Mouse (Mus musculus) limb, embryonic 13.5 days (tissue): ENCODE results near the gene Lin7b. TPM values are rescaled to one million over a fixed set of nuclear protein-coding genes. Genes with fewer than 3 reads are reported as not detected.

Source experiments
- ATAC-seq: fragments of 200-750 bp; cut with Nextera tagmentation; 2 replicates; pipeline ENCODE4 v1.8.0; 2017; ENCODE audit warnings: low read depth, moderate number of reproducible peaks, moderate TSS enrichment; ENCODE audit not compliant: low FRiP score
- H3K27ac ChIP-seq: fragments of 300-500 bp; sonication (generic); 2 replicates; pipeline ENCODE4 v1.5.1; 2015; ENCODE audit warnings: inconsistent platforms, mild to moderate bottlenecking, moderate library complexity
- H3K27me3 ChIP-seq: fragments of 300-500 bp; sonication (generic); 2 replicates; pipeline ENCODE4 v1.6.1; 2015; ENCODE audit warnings: mild to moderate bottlenecking, inconsistent platforms
- H3K36me3 ChIP-seq: fragments of 300-500 bp; sonication (generic); 2 replicates; pipeline ENCODE4 v1.6.1; 2015; ENCODE audit warnings: inconsistent platforms, mild to moderate bottlenecking, moderate library complexity
- H3K4me1 ChIP-seq: fragments of 300-500 bp; sonication (generic); 2 replicates; pipeline ENCODE4 v1.6.1; 2015; ENCODE audit warnings: inconsistent platforms
- H3K4me2 ChIP-seq: fragments of 300-500 bp; sonication (generic); replicated peaks from 2 replicates; pipeline ENCODE4 v1.6.1; 2015; ENCODE audit warnings: inconsistent platforms, mild to moderate bottlenecking, moderate library complexity
- H3K4me3 ChIP-seq: fragments of 300-500 bp; sonication (generic); 2 replicates; pipeline ENCODE4 v1.5.1; 2015; ENCODE audit warnings: moderate library complexity, mild to moderate bottlenecking, inconsistent platforms
- H3K9ac ChIP-seq: fragments of 300-500 bp; sonication (generic); 2 replicates; pipeline ENCODE4 v1.6.1; 2015; ENCODE audit warnings: mild to moderate bottlenecking, inconsistent platforms
- H3K9me3 ChIP-seq: fragments of 300-500 bp; sonication (generic); 2 replicates; pipeline ENCODE4 v1.6.1; 2016; ENCODE audit warnings: inconsistent platforms
- WGBS: fragments of 180-500 bp; shearing (Covaris S2); methylation state at CpG from one replicate; pipeline ENCODE4 v1.1.7; 2015; 5-methylcytosine and 5-hydroxymethylcytosine counted together
- polyA plus RNA-seq: library from polyadenylated mRNA; unstranded; fragments of >200 nt; fragmentation: Nextera tagmentation; extraction: Ambion mirVana; gene quantifications from 2 replicates; pipeline ENCODE4 v1.2.1, GENCODE M21; 2015

Gene Lin7b
- polyA plus RNA-seq, 1 experiment from 2014 or later, result 2.5 TPM

- Histone ChIP-seq H3K27me3 (no peaks in the 10 kb centered on the region), H3K36me3 (peaks cover 80% of the 10 kb centered on the region), H3K4me1 (no peaks in the 10 kb centered on the region), H3K4me2 (no peak overlapping the region), H3K9me3 (no peaks in the 10 kb centered on the region), H3K4me3 (no peak overlapping the region), H3K27ac (no peak overlapping the region), H3K9ac (no peak overlapping the region)
- ATAC-seq, result no peak
- WGBS, result 88% methylated on average over 4 of the region's 4 CpGs
These were observed 48.1 kb downstream of the Lin7b start for GRCm38 (mm10) chr7:45322245-45322644.

Other genes with a start within 250 kb of the Lin7b start
- gene Rps11, start 246.1 kb downstream of the Lin7b start, polyA plus RNA-seq, result 1,512 and 1,535 TPM in 2 replicates
- gene Rpl13a, start 241.8 kb downstream of the Lin7b start, polyA plus RNA-seq, result 1,305 and 1,326 TPM in 2 replicates
- gene Gm45713, start 234.4 kb downstream of the Lin7b start, polyA plus RNA-seq, result 0.60 and 0.75 TPM in 2 replicates
- gene Flt3l, start 234.2 kb downstream of the Lin7b start, polyA plus RNA-seq, result 1.0 and 1.2 TPM in 2 replicates
- 86.9 and 87.1 TPM in 2 replicates for gene Pih1d1, start 216.3 kb downstream of the Lin7b start, polyA plus RNA-seq
- gene Aldh16a1, start 216.0 kb downstream of the Lin7b start, polyA plus RNA-seq, result 45.1 and 46.4 TPM in 2 replicates
- gene Slc17a7, start 206.6 kb downstream of the Lin7b start, polyA plus RNA-seq, result 0.19 and 0.23 TPM in 2 replicates
- not detected in 2 replicates for gene Gfy, start 191.0 kb downstream of the Lin7b start, polyA plus RNA-seq
- not detected in 2 replicates for gene Pth2, start 189.6 kb downstream of the Lin7b start, polyA plus RNA-seq
- 0.93 and 1.4 TPM in 2 replicates for gene Ccdc155, start 165.7 kb downstream of the Lin7b start, polyA plus RNA-seq
- gene Dkkl1, start 158.4 kb downstream of the Lin7b start, polyA plus RNA-seq, result 1.3 and 1.4 TPM in 2 replicates
- 259 and 263 TPM in 2 replicates for gene Tead2, start 154.8 kb downstream of the Lin7b start, polyA plus RNA-seq
- gene Cd37, start 131.5 kb downstream of the Lin7b start, polyA plus RNA-seq, result 1.3 and 2.1 TPM in 2 replicates
- gene Slc6a16, start 129.5 kb downstream of the Lin7b start, polyA plus RNA-seq, result 0.28 and 0.43 TPM in 2 replicates
- not detected in 2 replicates for gene Slc6a21, start 93.1 kb downstream of the Lin7b start, polyA plus RNA-seq
- gene Trpm4, start 36.8 kb downstream of the Lin7b start, polyA plus RNA-seq, result 15.8 and 19.6 TPM in 2 replicates
- gene Hrc, start 35.3 kb downstream of the Lin7b start, polyA plus RNA-seq, result 3.9 and 4.3 TPM in 2 replicates
- gene Ppfia3, start 3.6 kb downstream of the Lin7b start, polyA plus RNA-seq, result 5.2 and 6.9 TPM in 2 replicates
- 262 and 283 TPM in 2 replicates for gene Snrnp70, start 25.2 kb upstream of the Lin7b start, polyA plus RNA-seq
- gene Kcna7, start 35.1 kb upstream of the Lin7b start, polyA plus RNA-seq, result 0.09 TPM in 1 of 2 replicates, not detected in the other
- gene Ntf5, start 43.1 kb upstream of the Lin7b start, polyA plus RNA-seq, result 3.0 and 3.2 TPM in 2 replicates
- gene Lhb, start 50.2 kb upstream of the Lin7b start, polyA plus RNA-seq, result 0.40 TPM in 1 of 2 replicates, not detected in the other
- gene Gys1, start 64.3 kb upstream of the Lin7b start, polyA plus RNA-seq, result 41.7 and 45.9 TPM in 2 replicates
- gene Ruvbl2, start 67.5 kb upstream of the Lin7b start, polyA plus RNA-seq, result 142 and 144 TPM in 2 replicates
- 5,430 and 5,479 TPM in 2 replicates for gene Ftl1, start 89.3 kb upstream of the Lin7b start, polyA plus RNA-seq
- 167 and 170 TPM in 2 replicates for gene Bax, start 96.3 kb upstream of the Lin7b start, polyA plus RNA-seq
- gene Tulp2, start 111.3 kb upstream of the Lin7b start, polyA plus RNA-seq, result 1.0 and 1.2 TPM in 2 replicates
- gene Gm45808, start 116.2 kb upstream of the Lin7b start, polyA plus RNA-seq, result not detected in 2 replicates
- gene Dhdh, start 118.2 kb upstream of the Lin7b start, polyA plus RNA-seq, result 2.9 and 4.0 TPM in 2 replicates
- 215 TPM in 2 replicates for gene Nucb1, start 139.8 kb upstream of the Lin7b start, polyA plus RNA-seq
- gene Ppp1r15a, start 155.7 kb upstream of the Lin7b start, polyA plus RNA-seq, result 27.5 and 28.8 TPM in 2 replicates
- gene Plekha4, start 155.7 kb upstream of the Lin7b start, polyA plus RNA-seq, result 3.3 and 4.9 TPM in 2 replicates
- gene Hsd17b14, start 184.3 kb upstream of the Lin7b start, polyA plus RNA-seq, result 0.43 and 0.98 TPM in 2 replicates
- 55.7 and 59.5 TPM in 2 replicates for gene Bcat2, start 199.6 kb upstream of the Lin7b start, polyA plus RNA-seq
- gene Fgf21, start 244.9 kb upstream of the Lin7b start, polyA plus RNA-seq, result 0.41 and 0.56 TPM in 2 replicates
- gene Fut1, start 246.7 kb upstream of the Lin7b start, polyA plus RNA-seq, result 0.29 and 0.47 TPM in 2 replicates